Mouse (Mus musculus) monocyte, adult 59 days (primary cell): ENCODE data around the gene Phf13. TPM values are rescaled to one million over a fixed set of nuclear protein-coding genes. Genes with fewer than 3 reads are reported as not detected.

Source experiments
- total RNA-seq, 2 experiments: library from RNA; stranded (reverse); gene quantifications; one replicate each; pipeline ENCODE4 v1.2.4; 2023

The Phf13 gene
- 1 to 10 TPM; 8.5 to 8.6 TPM for total RNA-seq

GRCm38 (mm10) chr4:151996173-151996950 is at the start of gene Phf13:
Gene Phf13 (minus strand): TSS chr4:151996258.

GRCm38 (mm10) chr4:152038985-152039830 is 43.1 kb upstream of the Phf13 start, which contains the start of gene Nol9:
Gene Nol9 (plus strand): TSS chr4:152039321.

GRCm38 (mm10) chr4:152038225-152038984 is 42.3 kb upstream of the Phf13 start, which contains the start of gene Tas1r1:
Gene Tas1r1 (minus strand): TSS chr4:152038568.

GRCm38 (mm10) chr4:152027524-152027923 is 31.5 kb upstream of the Phf13 start, which contains the start of gene Zbtb48:
Gene Zbtb48 (minus strand): TSS chr4:152027671.

GRCm38 (mm10) chr4:152008622-152009075 is 12.6 kb upstream of the Phf13 start, which contains the start of gene Klhl21:
Gene Klhl21 (plus strand): TSS chr4:152008803.

GRCm38 (mm10) chr4:151988342-151989109 is 7.5 kb downstream of the Phf13 start, which contains the start of gene Thap3:
Gene Thap3 (minus strand): TSS chr4:151988997.

Other genes starting within 250 kb of the Phf13 start
- gene Camta1, start 134.4 kb downstream of the Phf13 start, total RNA-seq, result 10 to 100 TPM; 30.5 to 31.8 TPM
- 10 to 100 TPM; 46.3 to 52.5 TPM for gene Dnajc11, start 62.6 kb downstream of the Phf13 start, total RNA-seq
- gene Thap3, start 7.3 kb downstream of the Phf13 start, total RNA-seq, result 10 to 100 TPM; 24.7 to 34.0 TPM
- 10 to 100 TPM; 23.1 to 25.3 TPM for gene Klhl21, start 12.5 kb upstream of the Phf13 start, total RNA-seq
- gene Zbtb48, start 31.4 kb upstream of the Phf13 start, total RNA-seq, result 10 to 100 TPM; 10.6 to 11.2 TPM
- not detected for gene Tas1r1, start 42.3 kb upstream of the Phf13 start, total RNA-seq
- gene Nol9, start 43.1 kb upstream of the Phf13 start, total RNA-seq, result 10 to 100 TPM; 21.2 to 23.1 TPM
- 1 to 10 TPM; 2.8 to 3.0 TPM for gene Plekhg5, start 76.2 kb upstream of the Phf13 start, total RNA-seq
- gene Tnfrsf25, start 119.7 kb upstream of the Phf13 start, total RNA-seq, result under 1 TPM; 0.49 to 0.58 TPM
- 1 to 10 TPM; 2.3 to 4.6 TPM for gene Espn, start 156.1 kb upstream of the Phf13 start, total RNA-seq
- not detected for gene Hes2, start 162.6 kb upstream of the Phf13 start, total RNA-seq
- gene Acot7, start 181.9 kb upstream of the Phf13 start, total RNA-seq, result 10 to 100 TPM; 15.6 to 19.8 TPM